Mouse (Mus musculus): ENCODE measurements at regions not wholly inside any gene's neighbourhood (a gene's known extent, or its start where the extent isn't known, plus 50 kb on each side); places are given as distances from the start of the nearest gene placed in this dataset.

GRCm38 (mm10) chr13:85570886-85571527 lies 282.1 kb upstream of the Rasa1 start:
- H3K36me3 ChIP-seq (replicated peaks), result no peaks in the 10 kb centered on the region
- no peak overlapping the region for H3K4me3 ChIP-seq (ENCODE audit: low read depth, low read length)
- H3K4me1 ChIP-seq (ENCODE audit: insufficient read depth, low read depth, low read length), result peaks cover 2% of the 10 kb centered on the region; the same call in 1 of the 2 replicates
- no peak for DNase-seq (ENCODE audit: low spot score)
- H3K27me3 ChIP-seq (ENCODE audit: insufficient read depth, low read length), result peaks cover 15% of the 10 kb centered on the region
- no peaks in the 10 kb centered on the region for H3K9me3 ChIP-seq (replicated peaks)
- ATAC-seq (ENCODE audit: extremely low read depth, insufficient number of reproducible peaks, low FRiP score, poor library complexity, severe bottlenecking), result no peak
- no peak for TF ChIP-seq GATA2 (IDR thresholded peaks at IDR 0.05; ENCODE audit: borderline replicate concordance, low read depth, low read length)

GRCm38 (mm10) chr13:85557821-85558220 lies 268.9 kb upstream of the Rasa1 start:
- ATAC-seq (ENCODE audit: extremely low read depth, insufficient number of reproducible peaks, low FRiP score, poor library complexity, severe bottlenecking), result no peak
- H3K9me3 ChIP-seq (replicated peaks), result no peaks in the 10 kb centered on the region
- H3K4me1 ChIP-seq (ENCODE audit: insufficient read depth, low read depth, low read length), result peaks cover 5% of the 10 kb centered on the region
- no peaks in the 10 kb centered on the region for H3K27me3 ChIP-seq (ENCODE audit: insufficient read depth, low read length)
- no peak for DNase-seq (ENCODE audit: low spot score)
- TF ChIP-seq GATA2 (IDR thresholded peaks at IDR 0.05; ENCODE audit: borderline replicate concordance, low read depth, low read length) (no peak), TAL1 (conservative IDR thresholded peaks at IDR 0.05; ENCODE audit: low read depth, low read length) (no peak), GATA1 (IDR thresholded peaks at IDR 0.05; ENCODE audit: borderline replicate concordance, low read length) (no peak), CTCF (IDR thresholded peaks at IDR 0.05; ENCODE audit: low read depth, low read length) (no peak), POLR2AphosphoS5 (IDR thresholded peaks at IDR 0.05; ENCODE audit: insufficient replicate concordance, low read depth, low read length) (no peak)
- no peak overlapping the region for H3K4me3 ChIP-seq (ENCODE audit: low read depth, low read length)
- no peaks in the 10 kb centered on the region for H3K36me3 ChIP-seq (replicated peaks)

GRCm38 (mm10) chr13:85556101-85556853 lies 267.3 kb upstream of the Rasa1 start:
- TF ChIP-seq GATA1 (IDR thresholded peaks at IDR 0.05; ENCODE audit: borderline replicate concordance, low read length), result no peak
- TF ChIP-seq POLR2AphosphoS5 (IDR thresholded peaks at IDR 0.05; ENCODE audit: insufficient replicate concordance, low read depth, low read length), result no peak
- no peak for TF ChIP-seq TAL1 (conservative IDR thresholded peaks at IDR 0.05; ENCODE audit: low read depth, low read length)
- TF ChIP-seq CTCF (IDR thresholded peaks at IDR 0.05; ENCODE audit: low read depth, low read length), result no peak
- no peak for TF ChIP-seq GATA2 (IDR thresholded peaks at IDR 0.05; ENCODE audit: borderline replicate concordance, low read depth, low read length)
- no peaks in the 10 kb centered on the region for H3K9me3 ChIP-seq (replicated peaks)
- H3K4me3 ChIP-seq (ENCODE audit: low read depth, low read length), result no peak overlapping the region
- H3K36me3 ChIP-seq (replicated peaks), result no peaks in the 10 kb centered on the region
- peaks cover 5% of the 10 kb centered on the region for H3K4me1 ChIP-seq (ENCODE audit: insufficient read depth, low read depth, low read length)
- no peaks in the 10 kb centered on the region for H3K27me3 ChIP-seq (ENCODE audit: insufficient read depth, low read length)
- ATAC-seq (ENCODE audit: extremely low read depth, insufficient number of reproducible peaks, low FRiP score, poor library complexity, severe bottlenecking) (peak; percentile 81), DNase-seq (ENCODE audit: low spot score) (peak; percentile 3)

GRCm38 (mm10) chr13:85553072-85553471 lies 264.1 kb upstream of the Rasa1 start:
- peaks cover 5% of the 10 kb centered on the region for H3K4me1 ChIP-seq (ENCODE audit: insufficient read depth, low read depth, low read length)
- H3K36me3 ChIP-seq (replicated peaks), result no peaks in the 10 kb centered on the region
- no peaks in the 10 kb centered on the region for H3K27me3 ChIP-seq (ENCODE audit: insufficient read depth, low read length)
- no peak for ATAC-seq (ENCODE audit: extremely low read depth, insufficient number of reproducible peaks, low FRiP score, poor library complexity, severe bottlenecking)
- DNase-seq (ENCODE audit: low spot score), result no peak
- no peak overlapping the region for H3K4me3 ChIP-seq (ENCODE audit: low read depth, low read length)
- no peaks in the 10 kb centered on the region for H3K9me3 ChIP-seq (replicated peaks)
- TF ChIP-seq GATA2 (IDR thresholded peaks at IDR 0.05; ENCODE audit: borderline replicate concordance, low read depth, low read length), result no peak

GRCm38 (mm10) chr13:85509671-85510070 lies 220.7 kb upstream of the Rasa1 start:
- Histone ChIP-seq H3K9me3 (replicated peaks) (no peaks in the 10 kb centered on the region), H3K4me1 (ENCODE audit: insufficient read depth, low read depth, low read length) (peaks cover 51% of the 10 kb centered on the region), H3K36me3 (replicated peaks) (no peaks in the 10 kb centered on the region), H3K4me3 (ENCODE audit: low read depth, low read length) (no peak overlapping the region), H3K27me3 (ENCODE audit: insufficient read depth, low read length) (no peaks in the 10 kb centered on the region)
- ATAC-seq (ENCODE audit: extremely low read depth, insufficient number of reproducible peaks, low FRiP score, poor library complexity, severe bottlenecking), result no peak
- TF ChIP-seq CTCF (IDR thresholded peaks at IDR 0.05; ENCODE audit: low read depth, low read length) (no peak), TAL1 (conservative IDR thresholded peaks at IDR 0.05; ENCODE audit: low read depth, low read length) (no peak), GATA2 (IDR thresholded peaks at IDR 0.05; ENCODE audit: borderline replicate concordance, low read depth, low read length) (no peak), GATA1 (IDR thresholded peaks at IDR 0.05; ENCODE audit: borderline replicate concordance, low read length) (no peak), POLR2AphosphoS5 (IDR thresholded peaks at IDR 0.05; ENCODE audit: insufficient replicate concordance, low read depth, low read length) (no peak)
- no peak for DNase-seq (ENCODE audit: low spot score)

GRCm38 (mm10) chr13:85508552-85508951 lies 219.6 kb upstream of the Rasa1 start:
- Histone ChIP-seq H3K36me3 (replicated peaks) (no peaks in the 10 kb centered on the region), H3K27me3 (ENCODE audit: insufficient read depth, low read length) (no peaks in the 10 kb centered on the region), H3K4me1 (ENCODE audit: insufficient read depth, low read depth, low read length) (peaks cover 58% of the 10 kb centered on the region), H3K4me3 (ENCODE audit: low read depth, low read length) (peak overlapping the region; percentile 37; the same call in 1 of the 2 replicates), H3K9me3 (replicated peaks) (no peaks in the 10 kb centered on the region)
- DNase-seq (ENCODE audit: low spot score) (no peak), ATAC-seq (ENCODE audit: extremely low read depth, insufficient number of reproducible peaks, low FRiP score, poor library complexity, severe bottlenecking) (peak; percentile 11; the same call in 1 of the 2 replicates)
- TF ChIP-seq TAL1 (conservative IDR thresholded peaks at IDR 0.05; ENCODE audit: low read depth, low read length), result peak; percentile 68
- no peak for TF ChIP-seq CTCF (IDR thresholded peaks at IDR 0.05; ENCODE audit: low read depth, low read length)
